8 mouse cellular contexts compared by ENCODE assay signal in genomic region chr12:4188171-4189059, GRCm38 (mm10). TPM values are rescaled to one million over a fixed set of nuclear protein-coding genes. Genes with fewer than 3 reads are reported as not detected.
DNase-seq lines count a peak whose midpoint lies in the region; ATAC-seq and TF ChIP-seq lines count a peak whose summit lies in the region.

No protein-coding gene starts in this region.

- no peak for TF ChIP-seq CTCF in Patski (IDR thresholded peaks at IDR 0.05)

- H3K4me2 ChIP-seq in forebrain, embryonic 15.5 days (replicated peaks): no peak overlapping the region
- H3K4me2 ChIP-seq in limb, embryonic 14.5 days (replicated peaks; ENCODE audit: low read depth, low read length, severe bottlenecking): no peak overlapping the region
- no peak overlapping the region for H3K4me2 ChIP-seq in neural tube, embryonic 14.5 days (ENCODE audit: low read depth, low read length)

- TF ChIP-seq POLR2A in limb, embryonic 14.5 days (IDR thresholded peaks at IDR 0.05; ENCODE audit: borderline replicate concordance, extremely low read depth, insufficient read depth, insufficient read length): no peak

- POLR2A ChIA-PET in Patski (lab: Charles Lee): no interaction called here

- 29% methylated on average over 13 of the region's 14 CpGs for WGBS in forebrain, embryonic 15.5 days
- 28% methylated on average over 14 of the region's 14 CpGs for WGBS in limb, embryonic 14.5 days
- 35% methylated on average over 14 of the region's 14 CpGs for WGBS in neural tube, embryonic 14.5 days

- H3K4me3 ChIP-seq in forebrain, embryonic 15.5 days: no peak overlapping the region
- H3K4me3 ChIP-seq in limb, embryonic 14.5 days (replicated peaks; ENCODE audit: low read length): no peak overlapping the region
- H3K4me3 ChIP-seq in neural tube, embryonic 14.5 days (ENCODE audit: low read depth, low read length): no peak overlapping the region

- in situ Hi-C loops in Patski (cut with MboI; ENCODE audit: low pct_unique_long_range_greater_than_20kb): no loop called here

- CTCF ChIA-PET in Patski (lab: Charles Lee): no interaction called here

- peak; percentile 58 for DNase-seq in Patski (ENCODE audit: low read depth, low spot score)
- peak; percentile 56 for DNase-seq in cerebellum, adult 11 months
- DNase-seq in heart, postnatal 36 days: peak; percentile 75 to 78
- peak; percentile 57 for DNase-seq in limb, embryonic 14.5 days (ENCODE audit: low spot score)
- no peak for DNase-seq in yolk sac, embryonic 10.5 days (ENCODE audit: low spot score)

- peak; percentile 75 for ATAC-seq in Patski
- peak; percentile 67 for ATAC-seq in forebrain, embryonic 15.5 days (replicated peaks)
- peak; percentile 56; the same call in 1 of the 2 replicates for ATAC-seq in limb, embryonic 14.5 days (ENCODE audit: low FRiP score, low read depth)
- peak; percentile 82 for ATAC-seq in neural tube, embryonic 14.5 days (ENCODE audit: low read depth)
- ATAC-seq in erythroid progenitor cell, adult 5-6 weeks (replicated peaks; ENCODE audit: low FRiP score, poor library complexity, severe bottlenecking): no peak

- no peaks in the 10 kb centered on the region for H3K4me1 ChIP-seq in forebrain, embryonic 15.5 days
- peaks cover 15% of the 10 kb centered on the region for H3K4me1 ChIP-seq in limb, embryonic 14.5 days (ENCODE audit: control insufficient read depth, insufficient read depth, low read length)
- H3K4me1 ChIP-seq in neural tube, embryonic 14.5 days (ENCODE audit: control insufficient read depth, insufficient read depth, low read length): 0 out of 2 replicates have a peak, but pooled peaks cover 2% of the 10 kb centered on the region

- no peaks in the 10 kb centered on the region for H3K27me3 ChIP-seq in Patski
- no peaks in the 10 kb centered on the region for H3K27me3 ChIP-seq in forebrain, embryonic 15.5 days
- no peaks in the 10 kb centered on the region for H3K27me3 ChIP-seq in limb, embryonic 14.5 days (ENCODE audit: control insufficient read depth, insufficient read depth, low read length)
- H3K27me3 ChIP-seq in neural tube, embryonic 14.5 days (ENCODE audit: control insufficient read depth, insufficient read depth, low read length): no peaks in the 10 kb centered on the region

- H3K27ac ChIP-seq in forebrain, embryonic 15.5 days (replicated peaks): 0 out of 2 replicates have a peak overlapping the region, but pooled peaks have one; percentile 12
- 0 out of 2 replicates have a peak overlapping the region, but pooled peaks have one; percentile 15 for H3K27ac ChIP-seq in limb, embryonic 14.5 days (replicated peaks; ENCODE audit: low read depth, low read length)
- no peak overlapping the region for H3K27ac ChIP-seq in neural tube, embryonic 14.5 days (ENCODE audit: low read depth, low read length)

- no peaks in the 10 kb centered on the region for H3K36me3 ChIP-seq in forebrain, embryonic 15.5 days
- H3K36me3 ChIP-seq in limb, embryonic 14.5 days (ENCODE audit: control insufficient read depth, insufficient read depth, low read length): peaks cover 7% of the 10 kb centered on the region
- no peaks in the 10 kb centered on the region for H3K36me3 ChIP-seq in neural tube, embryonic 14.5 days (ENCODE audit: control insufficient read depth, insufficient read depth, low read length)

- H3K9ac ChIP-seq in forebrain, embryonic 15.5 days (replicated peaks): no peak overlapping the region
- no peak overlapping the region for H3K9ac ChIP-seq in limb, embryonic 14.5 days (ENCODE audit: low read depth, low read length, severe bottlenecking)
- H3K9ac ChIP-seq in neural tube, embryonic 14.5 days (replicated peaks; ENCODE audit: low read depth, low read length): no peak overlapping the region

- intact Hi-C loops in heart, postnatal 36 days (cut with DNase I): no loop called here

- no peaks in the 10 kb centered on the region for H3K9me3 ChIP-seq in forebrain, embryonic 15.5 days
- H3K9me3 ChIP-seq in limb, embryonic 14.5 days (ENCODE audit: control insufficient read depth, low read length): no peaks in the 10 kb centered on the region
- H3K9me3 ChIP-seq in neural tube, embryonic 14.5 days (ENCODE audit: control insufficient read depth, low read length): no peaks in the 10 kb centered on the region

RNA-seq across cellular contexts. Expression of gene Ptrhd1, which starts 45.4 kb away (rescaled TPM):
- 5.9 TPM for polyA plus RNA-seq in Patski (2021)
- 5.5 and 5.6 TPM in 2 replicates for polyA plus RNA-seq in forebrain, embryonic 15.5 days (2015; fragmentation: Nextera tagmentation; extraction: Ambion mirVana)
- total RNA-seq in heart, postnatal 36 days (2021): 1 to 10 TPM; 4.0 to 4.1 TPM
- polyA plus RNA-seq in limb, embryonic 14.5 days (2012; rRNA removed): 4.1 and 5.3 TPM in 2 replicates
- 5.5 and 5.6 TPM in 2 replicates for polyA plus RNA-seq in limb, embryonic 14.5 days (2014; fragmentation: Nextera tagmentation; extraction: Ambion mirVana)
- 6.4 and 7.6 TPM in 2 replicates for polyA plus RNA-seq in neural tube, embryonic 14.5 days (2014; fragmentation: Nextera tagmentation; extraction: Ambion mirVana)
- 1.8 TPM in 1 of 2 replicates, not detected in the other for total RNA-seq in erythroid progenitor cell, adult 5-6 weeks (2015; ENCODE audit: low replicate concordance)
- total RNA-seq in erythroid progenitor cell, adult 5-6 weeks (2017; ENCODE audit: low replicate concordance): 0.83 and 1.0 TPM in 2 replicates

RNA-seq across cellular contexts. Expression of gene Cenpo, which starts 45.7 kb away (rescaled TPM):
- polyA plus RNA-seq in Patski (2021): 11.0 TPM
- 9.7 and 11.4 TPM in 2 replicates for polyA plus RNA-seq in forebrain, embryonic 15.5 days (2015; fragmentation: Nextera tagmentation; extraction: Ambion mirVana)
- 1 to 10 TPM; 2.0 to 2.1 TPM for total RNA-seq in heart, postnatal 36 days (2021)
- polyA plus RNA-seq in limb, embryonic 14.5 days (2012; rRNA removed): 19.2 and 21.1 TPM in 2 replicates
- polyA plus RNA-seq in limb, embryonic 14.5 days (2014; fragmentation: Nextera tagmentation; extraction: Ambion mirVana): 11.9 and 13.7 TPM in 2 replicates
- polyA plus RNA-seq in neural tube, embryonic 14.5 days (2014; fragmentation: Nextera tagmentation; extraction: Ambion mirVana): 7.5 and 8.6 TPM in 2 replicates
- total RNA-seq in erythroid progenitor cell, adult 5-6 weeks (2015; ENCODE audit: low replicate concordance): 11.3 and 15.1 TPM in 2 replicates
- total RNA-seq in erythroid progenitor cell, adult 5-6 weeks (2017; ENCODE audit: low replicate concordance): 16.0 and 24.8 TPM in 2 replicates

RNA-seq across cellular contexts. Expression of gene Adcy3, which starts 55.5 kb away (rescaled TPM):
- polyA plus RNA-seq in Patski (2021): 1.6 TPM
- polyA plus RNA-seq in forebrain, embryonic 15.5 days (2015; fragmentation: Nextera tagmentation; extraction: Ambion mirVana): 11.0 and 13.3 TPM in 2 replicates
- total RNA-seq in heart, postnatal 36 days (2021): 1 to 10 TPM; 3.1 to 4.0 TPM
- 15.5 and 19.9 TPM in 2 replicates for polyA plus RNA-seq in limb, embryonic 14.5 days (2012; rRNA removed)
- polyA plus RNA-seq in limb, embryonic 14.5 days (2014; fragmentation: Nextera tagmentation; extraction: Ambion mirVana): 11.5 and 13.5 TPM in 2 replicates
- polyA plus RNA-seq in neural tube, embryonic 14.5 days (2014; fragmentation: Nextera tagmentation; extraction: Ambion mirVana): 9.7 and 11.3 TPM in 2 replicates
- 1.3 and 4.7 TPM in 2 replicates for total RNA-seq in erythroid progenitor cell, adult 5-6 weeks (2015; ENCODE audit: low replicate concordance)
- total RNA-seq in erythroid progenitor cell, adult 5-6 weeks (2017; ENCODE audit: low replicate concordance): 1.7 and 7.4 TPM in 2 replicates
